Mouse (Mus musculus) lung, postnatal 0 days (tissue): ENCODE measurements around the gene Ehd2.

Experiments used
- CTCF ChIP-seq: IDR thresholded peaks from 2 replicates; pipeline ENCODE4 v1.5.1; 2016; ENCODE audit warnings: antibody characterized with exemption, mild to moderate bottlenecking
- EP300 ChIP-seq: IDR thresholded peaks from 2 replicates; pipeline ENCODE4 v1.6.1; 2016; ENCODE audit warnings: antibody characterized with exemption, mild to moderate bottlenecking, control low read depth

DNA sequence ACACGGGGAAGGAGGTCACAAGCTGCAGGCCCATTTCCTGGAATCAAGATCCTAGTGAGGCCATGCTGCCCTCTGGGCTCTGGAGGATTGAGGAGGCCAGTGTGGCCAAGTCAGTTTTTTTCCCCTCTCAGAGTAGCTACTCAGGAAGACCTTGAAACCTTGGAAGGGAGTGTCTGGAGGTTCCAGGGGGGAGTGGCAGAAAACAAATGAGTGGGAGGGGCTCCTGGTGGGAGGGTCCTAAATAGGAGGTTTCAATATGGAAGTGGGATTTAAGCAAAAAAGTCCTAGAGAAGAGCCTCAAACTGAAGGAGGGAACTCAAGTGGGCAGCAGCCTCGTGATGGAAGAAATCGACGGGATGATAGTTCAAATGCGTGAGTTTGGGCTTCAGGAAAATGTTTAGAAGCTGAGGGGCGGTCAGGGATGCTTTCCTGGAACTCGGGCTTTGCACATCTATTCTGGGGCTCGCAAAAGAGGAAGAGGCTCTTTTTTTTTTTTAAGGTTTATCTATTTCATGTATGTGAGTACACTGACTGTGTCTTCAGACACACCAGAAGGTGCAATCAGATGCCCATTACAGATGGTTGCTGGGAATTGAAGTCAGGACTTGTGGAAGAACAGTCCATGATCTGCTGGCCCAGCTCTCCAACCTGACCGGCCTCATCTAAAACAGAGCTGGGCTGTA lies 65.9 kb downstream of the Ehd2 start:
- TF ChIP-seq CTCF (no peak), EP300 (no peak)
